Mouse (Mus musculus): ENCODE measurements around the gene Nfkbie.

Nfkbie gene

GRCm38 (mm10) chr17:45542129-45542528 lies 13.4 kb upstream of the Nfkbie start:
- intact Hi-C loops (cut with DNase I): no loop called here

DNA sequence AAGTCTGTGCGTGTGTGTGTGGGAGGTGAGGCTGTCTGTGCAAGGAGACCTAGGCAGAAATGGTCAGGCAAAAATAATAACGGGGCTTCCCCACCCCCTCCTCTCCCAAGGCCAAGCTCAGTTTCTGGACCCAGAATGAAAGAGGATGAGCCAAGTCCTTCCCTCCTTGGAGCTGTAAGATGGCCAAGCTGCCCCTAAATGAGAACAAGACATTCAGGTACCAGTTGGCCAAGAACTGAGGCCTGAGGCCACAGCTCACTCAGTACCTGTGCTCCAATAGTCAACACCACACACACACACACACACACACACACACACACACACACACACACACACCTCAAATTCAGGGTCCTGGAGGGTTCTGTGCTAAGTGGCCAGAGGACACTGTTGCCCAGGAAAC lies 12.8 kb upstream of the Nfkbie start:
- intact Hi-C loops (cut with DNase I): no loop called here

- intact Hi-C loops (cut with DNase I): no loop called here
Observed at GRCm38 (mm10) chr17:45543115-45543514, 12.4 kb upstream of the Nfkbie start.

- intact Hi-C loops (cut with DNase I): no loop called here
Observed at GRCm38 (mm10) chr17:45544001-45544872, 11.3 kb upstream of the Nfkbie start.

- intact Hi-C loops (cut with DNase I): no loop called here
Observed at GRCm38 (mm10) chr17:45544873-45545277, 10.6 kb upstream of the Nfkbie start.

DNA sequence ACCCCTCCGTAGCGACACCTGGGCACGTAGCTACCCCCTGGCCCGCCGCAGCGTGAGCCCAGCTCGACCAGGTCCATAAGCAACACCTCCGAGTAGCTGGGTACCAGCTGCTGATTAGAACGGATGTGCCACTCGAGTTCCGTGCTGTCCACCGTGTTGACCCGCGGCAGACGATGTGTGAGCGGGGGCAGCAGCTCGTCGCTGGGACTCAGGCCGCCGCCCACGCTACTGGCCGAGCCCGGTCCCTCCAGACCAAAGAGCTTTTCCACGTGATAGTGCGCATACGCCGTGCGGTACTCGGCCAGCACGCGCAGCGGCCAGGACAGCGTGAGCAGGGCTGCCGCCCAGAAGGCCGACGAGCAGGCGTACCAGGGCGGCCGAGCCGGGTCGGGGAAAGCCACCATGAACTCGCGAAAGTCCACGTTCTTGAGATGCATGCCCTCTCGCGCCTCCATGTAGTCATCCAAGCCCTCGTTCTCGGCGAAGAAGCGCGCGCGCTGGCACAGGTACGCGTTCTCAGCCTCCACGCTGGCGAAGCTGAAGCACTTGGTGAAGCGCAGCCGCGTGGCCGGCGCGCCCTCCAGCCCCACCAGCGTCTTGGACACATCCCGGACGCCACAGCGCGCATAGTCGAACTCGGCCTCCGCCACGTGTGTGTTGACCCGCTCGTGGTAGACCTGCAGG lies 10.1 kb upstream of the Nfkbie start:
- intact Hi-C loops (cut with DNase I): no loop called here

DNA sequence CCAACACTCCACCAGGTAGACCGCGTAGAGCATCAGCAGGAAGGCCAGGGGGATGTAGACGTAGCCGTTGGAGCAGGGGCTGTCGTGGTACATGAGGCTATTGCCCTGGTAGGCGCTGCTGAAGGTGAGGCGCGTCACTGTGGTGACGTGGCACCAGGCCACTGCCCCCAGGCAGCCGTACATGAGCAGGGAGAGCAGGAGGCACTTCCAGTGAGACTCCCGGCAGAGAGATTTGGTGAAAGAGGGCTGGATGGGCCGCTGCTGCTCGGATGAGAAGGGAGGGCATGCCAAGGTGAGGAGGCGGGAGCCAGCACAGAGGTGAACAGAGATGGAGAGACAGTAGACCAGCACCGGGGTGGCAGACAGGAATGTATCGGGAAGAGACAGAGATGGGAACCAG lies 8.6 kb upstream of the Nfkbie start:
- intact Hi-C loops (cut with DNase I): no loop called here

GRCm38 (mm10) chr17:45547461-45548190 lies 7.9 kb upstream of the Nfkbie start:
- intact Hi-C loops (cut with DNase I): no loop called here

GRCm38 (mm10) chr17:45548541-45549512 lies 6.7 kb upstream of the Nfkbie start:
- intact Hi-C loops (cut with DNase I): no loop called here

- intact Hi-C loops (cut with DNase I): loop anchor here (1.0 to 5.0 kb wide), 2 partner anchors 32 to 71 kb away; no protein-coding TSS in a partner anchor
Observed at GRCm38 (mm10) chr17:45549617-45550181, 5.8 kb upstream of the Nfkbie start, which contains the start of gene Tmem151b. Tmem151b (minus strand) TSS chr17:45549677.

DNA sequence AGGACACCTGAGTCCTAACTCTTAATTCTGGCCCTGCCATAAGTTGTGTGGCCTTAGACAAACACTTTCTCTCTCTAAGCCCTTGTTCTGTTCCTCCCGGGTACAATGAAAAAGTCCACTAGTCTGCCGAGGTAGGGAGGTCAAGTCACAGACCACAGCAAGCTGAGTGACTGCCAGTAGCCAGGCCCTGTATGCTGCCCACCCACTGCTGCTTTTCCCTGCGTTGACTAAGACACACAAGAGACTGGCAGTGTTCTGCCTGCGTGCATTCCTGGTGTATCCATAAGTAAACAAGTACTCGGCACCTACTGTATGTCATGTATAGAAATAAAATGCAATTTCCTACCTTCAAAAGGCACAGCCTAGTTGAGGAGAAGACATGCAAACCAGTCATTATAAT lies 5.2 kb upstream of the Nfkbie start:
- intact Hi-C loops (cut with DNase I): loop anchor here (1.0 to 5.0 kb wide), 2 partner anchors 33 to 72 kb away; no protein-coding TSS in a partner anchor

GRCm38 (mm10) chr17:45551249-45551796 lies 4.2 kb upstream of the Nfkbie start:
- intact Hi-C loops (cut with DNase I): loop anchor here (5.0 kb wide), 1 partner anchor 34 kb away; no protein-coding TSS in a partner anchor

- intact Hi-C loops (cut with DNase I): loop anchor here (5.0 kb wide), 1 partner anchor 35 kb away; no protein-coding TSS in a partner anchor
Observed at GRCm38 (mm10) chr17:45551816-45552451, 3.6 kb upstream of the Nfkbie start.

- intact Hi-C loops (cut with DNase I): loop anchor here (5.0 kb wide), 1 partner anchor 36 kb away; no protein-coding TSS in a partner anchor
Observed at GRCm38 (mm10) chr17:45553065-45553464, 2.4 kb upstream of the Nfkbie start.

DNA sequence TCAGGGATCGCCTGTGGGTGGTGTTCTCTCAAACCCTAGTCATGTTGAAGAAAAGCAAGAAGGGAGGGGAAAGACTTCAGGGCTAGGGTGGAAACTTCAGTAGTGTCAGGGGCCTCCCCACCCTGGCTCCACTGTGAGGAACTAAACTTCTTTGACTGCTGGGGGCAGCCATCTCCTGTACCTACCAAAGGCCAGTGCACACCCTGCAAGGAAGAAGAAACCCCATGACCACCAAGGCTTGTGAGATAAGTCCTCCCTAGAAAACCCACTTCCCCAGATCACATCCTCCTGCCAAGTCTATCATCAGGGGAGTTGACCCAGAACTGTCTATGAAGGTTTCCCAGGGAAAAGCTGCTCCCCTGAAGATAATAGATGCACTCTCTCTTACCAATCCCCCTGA lies 1.1 kb upstream of the Nfkbie start:
- intact Hi-C loops (cut with DNase I): loop anchor here (5.0 kb wide), 1 partner anchor 37 kb away; no protein-coding TSS in a partner anchor

DNA sequence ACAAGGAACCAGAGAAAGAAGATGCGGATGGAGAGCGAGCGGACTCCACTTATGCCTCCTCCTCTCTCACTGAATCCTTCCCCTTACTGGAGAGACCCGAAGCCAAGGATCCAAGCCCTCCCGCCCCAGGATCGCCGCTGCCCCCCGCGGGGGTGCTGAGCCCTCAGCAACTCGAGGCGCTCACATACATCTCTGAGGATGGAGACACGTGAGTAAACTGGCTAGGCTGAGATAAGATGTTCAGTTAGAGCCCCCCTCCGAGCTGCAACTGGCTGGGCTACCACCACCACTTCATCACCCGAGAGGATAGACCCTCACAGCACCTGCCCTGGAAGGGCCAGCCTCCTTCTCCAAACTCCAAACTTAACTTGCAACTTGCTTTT lies 595 bp downstream of the Nfkbie start:
- intact Hi-C loops (cut with DNase I): no loop called here

DNA sequence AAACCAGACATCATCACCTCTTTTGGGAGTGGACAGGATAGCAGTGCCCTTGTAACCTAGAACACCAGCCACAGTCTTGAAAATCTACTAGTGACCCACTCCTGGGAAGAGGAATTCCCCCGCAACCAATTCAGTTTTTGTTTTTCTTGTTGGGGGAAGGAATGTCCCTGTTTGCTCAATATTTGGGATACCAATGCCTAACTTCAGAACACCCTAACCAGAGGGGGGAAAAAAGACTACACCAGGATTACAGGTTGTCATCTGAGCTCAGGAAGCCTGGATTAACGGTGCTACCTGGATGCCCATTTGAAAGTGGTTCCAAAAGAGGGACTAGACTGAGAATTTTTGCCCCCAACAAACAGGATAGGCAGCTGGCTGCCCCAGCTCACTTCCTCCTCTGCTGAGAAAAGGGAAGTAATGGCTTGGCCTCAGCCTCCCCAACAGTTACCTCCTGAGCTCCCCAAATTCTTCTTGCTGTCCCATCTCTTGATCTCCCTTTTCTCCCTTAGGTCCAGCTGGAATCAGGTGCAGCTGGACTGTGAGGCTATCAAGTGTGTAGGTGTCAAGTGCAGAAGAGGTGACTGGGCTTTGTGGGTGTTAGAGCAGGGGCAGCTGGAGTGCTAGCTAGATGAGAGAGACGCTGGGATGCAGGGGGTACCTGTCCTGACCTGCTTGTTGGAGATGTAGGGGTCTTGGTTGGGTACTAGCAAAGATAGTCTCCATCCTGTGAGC lies 1.2 kb downstream of the Nfkbie start:
- intact Hi-C loops (cut with DNase I): no loop called here

- intact Hi-C loops (cut with DNase I): no loop called here
Observed at GRCm38 (mm10) chr17:45557246-45557824, 1.8 kb downstream of the Nfkbie start.
